Comparison of ENCODE assay signal across 8 mouse cellular contexts in the genomic region with DNA sequence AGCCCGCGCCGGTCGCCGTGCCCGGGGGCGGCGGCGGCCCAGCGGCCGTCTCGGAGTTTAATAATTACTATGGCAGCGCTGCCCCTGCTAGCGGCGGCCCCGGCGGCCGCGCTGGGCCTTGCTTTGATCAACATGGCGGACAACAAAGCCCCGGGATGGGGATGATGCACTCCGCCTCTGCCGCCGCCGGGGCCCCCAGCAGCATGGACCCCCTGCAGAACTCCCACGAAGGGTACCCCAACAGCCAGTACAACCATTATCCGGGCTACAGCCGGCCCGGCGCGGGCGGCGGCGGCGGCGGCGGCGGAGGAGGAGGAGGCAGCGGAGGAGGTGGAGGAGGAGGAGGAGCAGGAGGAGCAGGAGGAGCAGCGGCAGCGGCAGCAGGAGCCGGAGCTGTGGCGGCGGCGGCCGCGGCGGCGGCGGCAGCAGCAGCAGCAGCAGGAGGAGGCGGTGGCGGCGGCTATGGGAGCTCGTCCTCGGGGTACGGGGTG. TPM values are rescaled to one million over a fixed set of nuclear protein-coding genes. Genes with fewer than 3 reads are reported as not detected.
DNase-seq lines count a peak whose midpoint lies in the region; ATAC-seq and TF ChIP-seq lines count a peak whose summit lies in the region.

No protein-coding gene starts in this region.

- H3K27ac ChIP-seq in heart, embryonic 13.5 days (replicated peaks): peak overlapping the region; percentile 99
- H3K27ac ChIP-seq in kidney, postnatal 0 days: peak overlapping the region; percentile 100
- H3K27ac ChIP-seq in liver, embryonic 15.5 days (replicated peaks): peak overlapping the region; percentile 95
- peak overlapping the region; percentile 100 for H3K27ac ChIP-seq in neural tube, embryonic 14.5 days (ENCODE audit: low read depth, low read length)

- no peaks in the 10 kb centered on the region for H3K36me3 ChIP-seq in heart, embryonic 13.5 days
- H3K36me3 ChIP-seq in kidney, postnatal 0 days (ENCODE audit: insufficient read depth, low read length): no peaks in the 10 kb centered on the region
- H3K36me3 ChIP-seq in liver, embryonic 15.5 days (replicated peaks): no peaks in the 10 kb centered on the region
- no peaks in the 10 kb centered on the region for H3K36me3 ChIP-seq in neural tube, embryonic 14.5 days (ENCODE audit: control insufficient read depth, insufficient read depth, low read length)

- H3K9ac ChIP-seq in heart, embryonic 13.5 days: peak overlapping the region; percentile 99
- H3K9ac ChIP-seq in kidney, postnatal 0 days (ENCODE audit: low read depth, low read length): peak overlapping the region; percentile 95
- H3K9ac ChIP-seq in liver, embryonic 15.5 days: peak overlapping the region; percentile 96
- H3K9ac ChIP-seq in neural tube, embryonic 14.5 days (replicated peaks; ENCODE audit: low read depth, low read length): peak overlapping the region; percentile 100

- H3K9me3 ChIP-seq in heart, embryonic 13.5 days: no peaks in the 10 kb centered on the region
- H3K9me3 ChIP-seq in kidney, postnatal 0 days (replicated peaks; ENCODE audit: low read length): no peaks in the 10 kb centered on the region
- no peaks in the 10 kb centered on the region for H3K9me3 ChIP-seq in liver, embryonic 15.5 days (replicated peaks)
- H3K9me3 ChIP-seq in neural tube, embryonic 14.5 days (ENCODE audit: control insufficient read depth, low read length): no peaks in the 10 kb centered on the region

- peaks cover 38% of the 10 kb centered on the region for H3K4me1 ChIP-seq in heart, embryonic 13.5 days
- peaks cover 8% of the 10 kb centered on the region for H3K4me1 ChIP-seq in kidney, postnatal 0 days (replicated peaks; ENCODE audit: insufficient read depth, low read length)
- peaks cover 24% of the 10 kb centered on the region for H3K4me1 ChIP-seq in liver, embryonic 15.5 days (replicated peaks)
- peaks cover 35% of the 10 kb centered on the region for H3K4me1 ChIP-seq in neural tube, embryonic 14.5 days (ENCODE audit: control insufficient read depth, insufficient read depth, low read length)

- WGBS in heart, embryonic 13.5 days: under 1% methylated on average over 43 of the region's 56 CpGs
- WGBS in kidney, postnatal 0 days: 0% methylated on average over 38 of the region's 56 CpGs
- WGBS in liver, embryonic 15.5 days (ENCODE audit: insufficient replicate concordance): 0% methylated on average over 46 of the region's 56 CpGs
- WGBS in neural tube, embryonic 14.5 days: 0% methylated on average over 27 of the region's 56 CpGs

- peak; percentile 88 for DNase-seq in CD4-positive helper T cell, adult 2 months (ENCODE audit: low read depth, low spot score)
- peak; percentile 37 to 66 for DNase-seq in adrenal gland, postnatal 4 days (ENCODE audit: low spot score in 2 of 2)
- DNase-seq in kidney, postnatal 0 days (ENCODE audit: low spot score): peak; percentile 88
- DNase-seq in testis, postnatal 14 days (ENCODE audit: low spot score): peak; percentile 79

- H3K4me2 ChIP-seq in heart, embryonic 13.5 days: peak overlapping the region; percentile 85
- H3K4me2 ChIP-seq in kidney, postnatal 0 days (ENCODE audit: low read length): peak overlapping the region; percentile 68
- H3K4me2 ChIP-seq in liver, embryonic 15.5 days: peak overlapping the region; percentile 90
- H3K4me2 ChIP-seq in neural tube, embryonic 14.5 days (ENCODE audit: low read depth, low read length): peak overlapping the region; percentile 80

- TF ChIP-seq CTCF in kidney, postnatal 0 days (IDR thresholded peaks at IDR 0.05; ENCODE audit: low read depth): no peak

- no peaks in the 10 kb centered on the region for H3K27me3 ChIP-seq in heart, embryonic 13.5 days (replicated peaks)
- no peaks in the 10 kb centered on the region for H3K27me3 ChIP-seq in kidney, postnatal 0 days (ENCODE audit: insufficient read depth, low read length)
- H3K27me3 ChIP-seq in liver, embryonic 15.5 days: no peaks in the 10 kb centered on the region
- no peaks in the 10 kb centered on the region for H3K27me3 ChIP-seq in neural tube, embryonic 14.5 days (ENCODE audit: control insufficient read depth, insufficient read depth, low read length)

- H3K4me3 ChIP-seq in heart, embryonic 13.5 days: peak overlapping the region; percentile 92
- H3K4me3 ChIP-seq in kidney, postnatal 0 days (replicated peaks; ENCODE audit: low read depth, low read length): peak overlapping the region; percentile 92
- peak overlapping the region; percentile 94 for H3K4me3 ChIP-seq in liver, embryonic 15.5 days (replicated peaks)
- peak overlapping the region; percentile 97 for H3K4me3 ChIP-seq in neural tube, embryonic 14.5 days (ENCODE audit: low read depth, low read length)

- peak; percentile 50 for ATAC-seq in erythroid progenitor cell, adult 5-6 weeks (replicated peaks; ENCODE audit: low FRiP score, poor library complexity, severe bottlenecking)
- ATAC-seq in heart, embryonic 13.5 days (ENCODE audit: extremely low read depth, insufficient number of reproducible peaks, low FRiP score, low TSS enrichment): no peak
- peak; percentile 27 for ATAC-seq in kidney, postnatal 0 days (replicated peaks; ENCODE audit: low FRiP score, low read depth)
- ATAC-seq in liver, embryonic 15.5 days (ENCODE audit: insufficient read depth): peak; percentile 63
- peak; percentile 44 for ATAC-seq in neural tube, embryonic 14.5 days (ENCODE audit: low read depth)

RNA-seq across cellular contexts. Expression of a gene that starts 1.5 kb away (rescaled TPM):
- 100 to 1,000 TPM in 1 of 2 experiments, 10 to 100 TPM in 1; 92.8 to 107 TPM for total RNA-seq in adrenal gland, postnatal 4 days (2021)
- total RNA-seq in erythroid progenitor cell, adult 5-6 weeks (2015; ENCODE audit: low replicate concordance): 10.1 and 17.2 TPM in 2 replicates
- 7.2 and 13.3 TPM in 2 replicates for total RNA-seq in erythroid progenitor cell, adult 5-6 weeks (2017; ENCODE audit: low replicate concordance)
- polyA plus RNA-seq in heart, embryonic 13.5 days (2015; fragmentation: Nextera tagmentation; extraction: Ambion mirVana): 5.0 and 5.2 TPM in 2 replicates
- polyA plus RNA-seq in kidney, postnatal 0 days (2015; fragmentation: Nextera tagmentation; extraction: Ambion mirVana): 9.2 and 10.1 TPM in 2 replicates
- polyA plus RNA-seq in liver, embryonic 15.5 days (2015; fragmentation: Nextera tagmentation; extraction: Ambion mirVana): 2.9 and 3.1 TPM in 2 replicates
- 20.1 and 22.2 TPM in 2 replicates for polyA plus RNA-seq in neural tube, embryonic 14.5 days (2014; fragmentation: Nextera tagmentation; extraction: Ambion mirVana)
